Comparison of ENCODE assay signal across 7 mouse cellular contexts in the genomic region with DNA sequence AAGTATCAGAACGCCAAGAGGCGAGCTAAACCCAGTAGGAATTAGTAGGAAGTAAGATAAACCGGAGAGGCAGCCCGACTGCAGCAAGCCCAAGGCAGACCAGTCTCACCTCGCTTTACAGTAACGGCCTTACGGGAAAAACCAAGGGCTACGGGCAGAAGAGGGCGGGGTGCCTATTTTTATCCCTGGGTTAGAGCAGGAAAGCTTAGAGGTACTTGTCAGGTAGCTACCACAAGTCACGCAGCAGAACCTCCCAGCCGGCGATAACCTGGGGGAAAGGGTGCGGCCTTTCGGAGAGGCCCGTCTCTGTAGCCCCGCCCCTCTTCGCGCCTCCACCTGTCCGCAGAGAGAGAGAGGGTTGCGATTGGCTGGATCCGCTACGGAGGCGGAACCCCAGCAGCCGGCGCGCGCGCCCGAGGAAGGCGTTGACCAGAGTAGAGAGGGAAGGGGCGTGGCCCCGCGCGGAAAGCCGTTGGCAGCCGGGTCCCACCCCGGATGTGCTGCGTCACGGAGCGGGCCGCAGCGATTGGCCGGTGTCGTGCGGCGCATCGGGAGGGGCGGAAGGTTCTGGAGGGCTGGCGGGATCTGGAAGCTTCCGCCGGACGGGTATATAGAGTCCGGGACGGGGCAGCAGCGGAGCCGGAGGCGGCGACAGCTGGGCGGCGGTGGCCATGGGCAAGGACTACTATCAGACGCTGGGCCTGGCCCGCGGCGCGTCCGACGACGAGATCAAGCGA. TPM values are rescaled to one million over a fixed set of nuclear protein-coding genes. Genes with fewer than 3 reads are reported as not detected.
A peak's percentile ranks its signal among the peaks of the same experiment; 100 is the strongest.
DNase-seq lines count a peak whose midpoint lies in the region; ATAC-seq lines count a peak whose summit lies in the region.

A gene (minus strand): TSS at position 311 of the 737 bp plus-strand sequence.
A gene (plus strand): TSS at position 533 of the 737 bp plus-strand sequence.

- intact Hi-C loops in left cerebral cortex, postnatal 36 days (cut with DNase I), result loop anchor here (2.0 to 10.0 kb wide), 2 partner anchors 45 to 163 kb away; a partner anchor contains a TSS

- H3K27me3 ChIP-seq in intestine, embryonic 16.5 days (replicated peaks; ENCODE audit: control insufficient read depth, insufficient read depth, low read length), result no peaks in the 10 kb centered on the region
- no peaks in the 10 kb centered on the region for H3K27me3 ChIP-seq in midbrain, embryonic 11.5 days (ENCODE audit: control insufficient read depth, insufficient read depth, low read length)

- peak within 1 kb of the TSS; percentile 99 for H3K27ac ChIP-seq in intestine, embryonic 16.5 days (ENCODE audit: low read length)
- peak within 1 kb of the TSS; percentile 89 for H3K27ac ChIP-seq in midbrain, embryonic 11.5 days (ENCODE audit: low read depth, low read length)

- peak within 1 kb of the TSS; percentile 93 for H3K9ac ChIP-seq in intestine, embryonic 16.5 days (ENCODE audit: low read depth, low read length)
- H3K9ac ChIP-seq in midbrain, embryonic 11.5 days (ENCODE audit: low read length), result peak within 1 kb of the TSS; percentile 86

- H3K9me3 ChIP-seq in intestine, embryonic 16.5 days (ENCODE audit: control insufficient read depth, low read length), result no peaks in the 10 kb centered on the region
- no peaks in the 10 kb centered on the region for H3K9me3 ChIP-seq in midbrain, embryonic 11.5 days (ENCODE audit: control insufficient read depth, low read length)

- peak; percentile 100 for DNase-seq in adrenal gland, adult 8-10 months
- peak; percentile 99 for DNase-seq in embryo, embryonic 9.5 days (ENCODE audit: extremely low spot score)
- peak; percentile 99 to 100 for DNase-seq in gastrocnemius, postnatal 4 days (ENCODE audit: low spot score in 2 of 2)
- DNase-seq in left cerebral cortex, postnatal 36 days (ENCODE audit: low spot score in 2 of 2), result peak; percentile 99 to 100
- peak; percentile 100 for DNase-seq in midbrain, embryonic 11.5 days (ENCODE audit: low spot score, missing footprints)
- DNase-seq in skeletal muscle tissue, adult 2 months (ENCODE audit: low read depth, low spot score), result peak; percentile 98

- H3K4me1 ChIP-seq in intestine, embryonic 16.5 days (ENCODE audit: control insufficient read depth, insufficient read depth, low read length), result peaks cover 20% of the 10 kb centered on the region
- H3K4me1 ChIP-seq in midbrain, embryonic 11.5 days (ENCODE audit: control insufficient read depth, insufficient read depth, low read length), result peaks cover 16% of the 10 kb centered on the region

- peaks cover 15% of the 10 kb centered on the region for H3K36me3 ChIP-seq in intestine, embryonic 16.5 days (ENCODE audit: control insufficient read depth, insufficient read depth, low read length)
- peaks cover 19% of the 10 kb centered on the region for H3K36me3 ChIP-seq in midbrain, embryonic 11.5 days (ENCODE audit: control insufficient read depth, insufficient read depth, low read length)

- peak; percentile 94 for ATAC-seq in intestine, embryonic 16.5 days
- ATAC-seq in midbrain, embryonic 11.5 days (ENCODE audit: low FRiP score), result peak; percentile 98

- H3K4me3 ChIP-seq in intestine, embryonic 16.5 days (ENCODE audit: low read length), result peak within 1 kb of the TSS; percentile 79
- H3K4me3 ChIP-seq in midbrain, embryonic 11.5 days (ENCODE audit: low read depth, low read length), result peak within 1 kb of the TSS; percentile 77

- WGBS in intestine, embryonic 16.5 days, result under 1% methylated on average over 69 of the region's 69 CpGs
- under 1% methylated on average over 60 of the region's 69 CpGs for WGBS in midbrain, embryonic 11.5 days

- H3K4me2 ChIP-seq in intestine, embryonic 16.5 days (ENCODE audit: low read depth, low read length), result peak within 1 kb of the TSS; percentile 85
- H3K4me2 ChIP-seq in midbrain, embryonic 11.5 days, result peak within 1 kb of the TSS; percentile 90

RNA-seq across cellular contexts. Expression of the first gene that starts in this region (rescaled TPM):
- total RNA-seq in adrenal gland, adult 8-10 months (2022), result 100 to 1,000 TPM; 432 to 499 (median 449) TPM
- 100 to 1,000 TPM; 276 to 303 TPM for total RNA-seq in gastrocnemius, postnatal 4 days (2021)
- polyA plus RNA-seq in intestine, embryonic 16.5 days (2015; fragmentation: Nextera tagmentation; extraction: Ambion mirVana), result 660 and 691 TPM in 2 replicates
- total RNA-seq in left cerebral cortex, postnatal 36 days (2021), result 100 to 1,000 TPM; 564 to 620 TPM
- 680 and 686 TPM in 2 replicates for polyA plus RNA-seq in midbrain, embryonic 11.5 days (2014; fragmentation: Nextera tagmentation; extraction: Ambion mirVana)

RNA-seq across cellular contexts. Expression of the second gene that starts in this region (rescaled TPM):
- 10 to 100 TPM; 25.6 to 40.4 (median 25.8) TPM for total RNA-seq in adrenal gland, adult 8-10 months (2022)
- total RNA-seq in gastrocnemius, postnatal 4 days (2021), result 10 to 100 TPM; 17.7 to 20.6 TPM
- polyA plus RNA-seq in intestine, embryonic 16.5 days (2015; fragmentation: Nextera tagmentation; extraction: Ambion mirVana), result 46.7 and 52.0 TPM in 2 replicates
- total RNA-seq in left cerebral cortex, postnatal 36 days (2021), result 10 to 100 TPM; 49.4 to 54.2 TPM
- 61.1 and 71.3 TPM in 2 replicates for polyA plus RNA-seq in midbrain, embryonic 11.5 days (2014; fragmentation: Nextera tagmentation; extraction: Ambion mirVana)

Comparison
In these comparisons a context has a peak if more than half of its experiments do, and no peak if none do; other contexts are left out.
1. Peak in every context shown above with its lines: DNase-seq, ATAC-seq, H3K4me3 ChIP-seq and H3K27ac ChIP-seq.